9 mouse cellular contexts compared by ENCODE assay signal in genomic region chr7:45304869-45305268, GRCm38 (mm10). TPM values are rescaled to one million over a fixed set of nuclear protein-coding genes. Genes with fewer than 3 reads are reported as not detected.
DNase-seq lines count a peak whose midpoint lies in the region; ATAC-seq and TF ChIP-seq lines count a peak whose summit lies in the region.
"Had no signal": no experiment of that assay in that cellular context is flagged by ENCODE, and none has a peak within 500 bp of the region (broad histone marks: within the 10 kb centered on the region; RNA-seq: fewer than 3 reads in every experiment).

No protein-coding gene starts in this region.

- no peak overlapping the region for H3K27ac ChIP-seq in kidney, embryonic 16.5 days (ENCODE audit: low read length)
- H3K27ac ChIP-seq in cortical plate, adult 2 months (ENCODE audit: insufficient read depth, low read length) = no peak overlapping the region
- no peak overlapping the region for H3K27ac ChIP-seq in hindbrain, embryonic 16.5 days (ENCODE audit: low read depth, low read length)

- H3K9ac ChIP-seq in kidney, embryonic 16.5 days (replicated peaks; ENCODE audit: low read length) = 0 out of 2 replicates have a peak overlapping the region, but pooled peaks have one; percentile 24
- H3K9ac ChIP-seq in hindbrain, embryonic 16.5 days (ENCODE audit: low read depth, low read length) = peak overlapping the region; percentile 40

- peaks cover 18% of the 10 kb centered on the region for H3K4me1 ChIP-seq in kidney, embryonic 16.5 days (ENCODE audit: insufficient read depth, low read length)
- H3K4me1 ChIP-seq in cortical plate, adult 2 months (ENCODE audit: control insufficient read depth, insufficient read depth, low read length) = no peaks in the 10 kb centered on the region
- H3K4me1 ChIP-seq in hindbrain, embryonic 16.5 days (ENCODE audit: control insufficient read depth, insufficient read depth, low read depth, low read length) = peaks cover 11% of the 10 kb centered on the region

- DNase-seq in kidney, postnatal 36 days = no peak
- DNase-seq in neural tube, embryonic 10.5 days (ENCODE audit: extremely low spot score, low spot score) = peak; percentile 15
- DNase-seq in spleen, postnatal 10 days (ENCODE audit: low spot score in 2 of 2) = no peak
- no peak for DNase-seq in urinary bladder, postnatal 36 days (ENCODE audit: low spot score in 2 of 2)

- no peaks in the 10 kb centered on the region for H3K36me3 ChIP-seq in kidney, embryonic 16.5 days (ENCODE audit: insufficient read depth, low read length)
- peaks cover 5% of the 10 kb centered on the region; the same call in 1 of the 2 replicates for H3K36me3 ChIP-seq in hindbrain, embryonic 16.5 days (ENCODE audit: control insufficient read depth, insufficient read depth, low read length)

- no peaks in the 10 kb centered on the region for H3K9me3 ChIP-seq in kidney, embryonic 16.5 days (ENCODE audit: low read length)
- no peaks in the 10 kb centered on the region for H3K9me3 ChIP-seq in hindbrain, embryonic 16.5 days (ENCODE audit: control insufficient read depth, low read length)

- peak overlapping the region; percentile 18 for H3K4me3 ChIP-seq in kidney, embryonic 16.5 days (ENCODE audit: low read length)
- H3K4me3 ChIP-seq in cortical plate, adult 2 months (ENCODE audit: insufficient read depth, low read length) = peak overlapping the region; percentile 26; the same call in 1 of the 2 replicates
- H3K4me3 ChIP-seq in hindbrain, embryonic 16.5 days (ENCODE audit: low read length) = peak overlapping the region; percentile 17

- no peaks in the 10 kb centered on the region for H3K27me3 ChIP-seq in kidney, embryonic 16.5 days (ENCODE audit: insufficient read depth, low read length)
- H3K27me3 ChIP-seq in hindbrain, embryonic 16.5 days (replicated peaks; ENCODE audit: control insufficient read depth, insufficient read depth, low read length) = no peaks in the 10 kb centered on the region

- no peak for TF ChIP-seq POLR2A in cortical plate, adult 2 months (IDR thresholded peaks at IDR 0.05; ENCODE audit: extremely low read depth, insufficient read depth, low read length)

- ATAC-seq in kidney, embryonic 16.5 days (ENCODE audit: low FRiP score, low TSS enrichment) = peak; percentile 44
- ATAC-seq in hindbrain, embryonic 16.5 days = no peak
- ATAC-seq in granulocyte monocyte progenitor cell, adult 5-6 weeks (replicated peaks; ENCODE audit: poor library complexity, severe bottlenecking) = no peak

- no peak for TF ChIP-seq CTCF in cortical plate, adult 2 months (IDR thresholded peaks at IDR 0.05; ENCODE audit: extremely low read depth, insufficient read depth, low read length)

- WGBS in kidney, embryonic 16.5 days = 16% methylated on average over 12 of the region's 13 CpGs
- WGBS in hindbrain, embryonic 16.5 days = 16% methylated on average over 11 of the region's 13 CpGs

- peak overlapping the region; percentile 49 for H3K4me2 ChIP-seq in kidney, embryonic 16.5 days (replicated peaks; ENCODE audit: low read depth, low read length)
- H3K4me2 ChIP-seq in hindbrain, embryonic 16.5 days (ENCODE audit: low read length) = peak overlapping the region; percentile 49

RNA-seq across cellular contexts. Expression of gene Slc6a21, which starts 27.6 kb away (rescaled TPM):
- polyA plus RNA-seq in kidney, embryonic 16.5 days (2015; fragmentation: Nextera tagmentation; extraction: Ambion mirVana) = not detected in 2 replicates
- polyA plus RNA-seq in cortical plate, adult 2 months (2012; rRNA removed) = 0.08 and 0.30 TPM in 2 replicates
- not detected in 2 replicates for polyA plus RNA-seq in hindbrain, embryonic 16.5 days (2015; fragmentation: Nextera tagmentation; extraction: Ambion mirVana)
- not detected in 2 replicates for total RNA-seq in granulocyte monocyte progenitor cell, adult 5-6 weeks (2014; fragmentation: Nextera tagmentation)
- not detected in 2 replicates for total RNA-seq in granulocyte monocyte progenitor cell, adult 5-6 weeks (2017)
- total RNA-seq: common myeloid progenitor, adult 5-6 weeks had no signal

RNA-seq across cellular contexts. Expression of gene Trpm4, which starts 28.7 kb away (rescaled TPM):
- 22.3 and 23.6 TPM in 2 replicates for polyA plus RNA-seq in kidney, embryonic 16.5 days (2015; fragmentation: Nextera tagmentation; extraction: Ambion mirVana)
- 29.1 and 35.1 TPM in 2 replicates for polyA plus RNA-seq in cortical plate, adult 2 months (2012; rRNA removed)
- polyA plus RNA-seq in hindbrain, embryonic 16.5 days (2015; fragmentation: Nextera tagmentation; extraction: Ambion mirVana) = 13.3 and 14.2 TPM in 2 replicates
- 5.4 and 6.3 TPM in 2 replicates for total RNA-seq in granulocyte monocyte progenitor cell, adult 5-6 weeks (2014; fragmentation: Nextera tagmentation)
- total RNA-seq in granulocyte monocyte progenitor cell, adult 5-6 weeks (2017) = 2.4 and 3.9 TPM in 2 replicates

RNA-seq across cellular contexts. Expression of gene Hrc, which starts 30.2 kb away (rescaled TPM):
- 1.7 and 1.8 TPM in 2 replicates for polyA plus RNA-seq in kidney, embryonic 16.5 days (2015; fragmentation: Nextera tagmentation; extraction: Ambion mirVana)
- polyA plus RNA-seq in cortical plate, adult 2 months (2012; rRNA removed) = 0.35 and 0.55 TPM in 2 replicates
- 0.28 and 0.72 TPM in 2 replicates for polyA plus RNA-seq in hindbrain, embryonic 16.5 days (2015; fragmentation: Nextera tagmentation; extraction: Ambion mirVana)
- total RNA-seq in granulocyte monocyte progenitor cell, adult 5-6 weeks (2014; fragmentation: Nextera tagmentation) = not detected in 2 replicates
- not detected in 2 replicates for total RNA-seq in granulocyte monocyte progenitor cell, adult 5-6 weeks (2017)
